Mouse (Mus musculus): ENCODE measurements around the gene Bicd2. TPM values are rescaled to one million over a fixed set of nuclear protein-coding genes. Genes with fewer than 3 reads are reported as not detected.
"Not testable (repeated sequence)": the region's sequence is repeated elsewhere in the genome, so short reads cannot be mapped to it uniquely, and the experiment has no call there.

Bicd2 gene
- polyA plus RNA-seq, 1 experiment from 2014 or later: 26.2 TPM

DNA sequence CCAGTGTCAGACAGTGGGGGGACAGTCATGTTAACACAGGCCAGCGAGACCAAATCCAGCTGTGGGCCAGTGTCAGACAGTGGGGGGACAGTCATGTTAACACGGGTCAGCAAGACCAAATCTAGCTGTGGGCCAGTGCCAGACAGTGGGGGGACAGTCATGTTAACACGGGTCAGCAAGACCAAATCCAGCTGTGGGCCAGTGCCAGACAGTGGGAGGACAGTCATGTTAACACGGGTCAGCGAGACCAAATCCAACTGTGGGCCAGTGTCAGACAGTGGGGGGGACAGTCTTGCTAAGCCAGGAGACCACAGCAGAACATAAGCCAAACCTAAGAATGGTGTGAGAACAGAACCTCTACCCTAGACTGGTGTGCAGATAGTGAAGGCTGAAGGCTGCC lies 29.5 kb downstream of the Bicd2 start:
- 83% methylated on average over 5 of the region's 5 CpGs for WGBS
- Histone ChIP-seq H3K27ac (peak overlapping the region; percentile 67), H3K4me1 (peaks cover 35% of the 10 kb centered on the region), H3K36me3 (replicated peaks) (peaks cover 65% of the 10 kb centered on the region)
- H3K4me3 ChIP-seq; H3K27me3 ChIP-seq (ENCODE audit: poor library complexity, severe bottlenecking); H3K9me3 ChIP-seq; DNase-seq (ENCODE audit: extremely low spot score, low spot score): not testable (repeated sequence)

DNA sequence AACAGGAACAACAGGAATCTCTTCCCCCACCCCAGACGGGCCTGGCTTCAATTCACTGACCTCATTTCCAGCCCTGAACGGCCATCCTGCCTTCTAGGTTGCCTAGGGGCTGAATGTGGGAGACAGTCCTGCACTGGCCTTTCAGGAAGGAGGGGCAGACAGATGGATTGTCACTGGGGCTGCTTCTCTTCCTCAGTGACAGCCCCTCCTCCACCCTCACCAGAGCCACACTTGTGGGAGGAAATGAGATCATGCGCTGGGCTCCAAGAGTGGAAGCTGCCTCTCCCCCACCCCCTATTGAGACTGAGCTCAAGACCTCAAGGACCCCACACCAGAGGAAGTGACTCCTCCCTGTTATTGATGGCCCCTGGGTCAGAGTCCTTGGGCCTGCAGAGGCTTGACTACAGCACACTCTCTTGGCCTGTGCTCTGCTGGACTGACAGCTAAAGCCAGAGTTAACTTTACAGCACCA lies 30.1 kb downstream of the Bicd2 start:
- peaks cover 71% of the 10 kb centered on the region for H3K36me3 ChIP-seq (replicated peaks)
- H3K4me1 ChIP-seq: peaks cover 30% of the 10 kb centered on the region
- H3K27me3 ChIP-seq (ENCODE audit: poor library complexity, severe bottlenecking): no peaks in the 10 kb centered on the region
- no peaks in the 10 kb centered on the region for H3K9me3 ChIP-seq
- WGBS: 68% methylated on average over 3 of the region's 3 CpGs
- peak overlapping the region; percentile 67 for H3K27ac ChIP-seq
- DNase-seq (ENCODE audit: extremely low spot score, low spot score): no peak
- no peak overlapping the region for H3K4me3 ChIP-seq

DNA sequence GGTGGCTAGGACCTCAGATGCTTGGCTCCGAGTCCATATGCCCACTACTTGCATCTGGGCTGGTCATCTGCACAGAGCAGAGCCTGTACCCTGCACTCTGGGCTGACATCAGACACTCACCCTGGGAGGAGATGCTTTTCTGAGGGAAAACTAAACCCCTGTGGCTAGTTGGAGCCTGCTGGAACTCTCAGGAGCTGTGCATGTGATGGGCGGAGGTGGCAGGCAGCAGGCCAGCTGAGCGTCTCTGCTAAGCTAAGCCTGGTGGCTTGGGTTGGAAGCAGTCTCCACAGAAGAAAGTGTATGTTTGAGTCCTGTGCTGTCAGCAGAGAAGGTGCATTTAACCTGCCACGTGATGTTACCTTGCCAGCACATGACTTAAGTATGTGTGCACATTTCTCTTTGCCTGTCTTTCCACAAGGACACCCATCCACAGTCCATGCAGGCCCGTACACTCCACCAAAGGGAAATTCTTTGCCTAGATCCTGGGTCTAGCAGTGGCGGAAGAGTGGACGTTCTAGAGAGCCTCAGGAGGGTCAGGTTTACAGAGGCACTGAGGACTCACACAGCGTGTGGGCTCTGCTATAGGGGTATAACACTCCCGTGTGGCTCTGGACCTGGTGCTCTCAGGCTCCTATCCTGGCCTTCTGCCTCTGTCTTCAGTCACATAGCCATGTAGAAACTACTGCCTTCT lies 31.1 kb downstream of the Bicd2 start:
- Histone ChIP-seq H3K36me3 (replicated peaks) (peaks cover 81% of the 10 kb centered on the region), H3K9me3 (no peaks in the 10 kb centered on the region), H3K4me1 (peaks cover 23% of the 10 kb centered on the region), H3K4me3 (no peak overlapping the region), H3K27me3 (ENCODE audit: poor library complexity, severe bottlenecking) (no peaks in the 10 kb centered on the region), H3K27ac (0 out of 2 replicates have a peak overlapping the region, but pooled peaks have one; percentile 11)
- no peak for DNase-seq (ENCODE audit: extremely low spot score, low spot score)
- 90% methylated on average over 9 of the region's 9 CpGs for WGBS

DNA sequence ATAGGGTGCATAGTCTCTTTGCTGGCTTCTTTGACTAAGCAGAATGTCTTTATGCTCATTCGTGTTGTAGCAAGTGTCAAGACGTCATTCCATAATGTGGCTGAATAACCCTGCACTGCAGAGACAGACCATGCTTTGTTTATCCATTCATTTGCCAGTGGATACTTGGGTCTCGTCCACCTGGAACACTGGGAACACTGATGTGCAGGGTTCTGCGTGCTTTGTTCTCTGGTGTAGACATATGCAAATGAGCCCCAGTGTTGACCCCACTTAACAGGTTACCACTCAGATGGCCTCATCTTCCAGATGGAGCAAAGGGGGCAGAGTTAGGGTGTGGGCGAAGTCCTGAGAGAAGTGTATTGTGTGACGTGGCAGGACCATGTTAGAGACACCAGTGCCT lies 32.9 kb downstream of the Bicd2 start:
- DNase-seq (ENCODE audit: extremely low spot score, low spot score): no peak
- H3K9me3 ChIP-seq: no peaks in the 10 kb centered on the region
- peaks cover 23% of the 10 kb centered on the region for H3K4me1 ChIP-seq
- WGBS: 88% methylated on average over 6 of the region's 6 CpGs
- no peaks in the 10 kb centered on the region for H3K27me3 ChIP-seq (ENCODE audit: poor library complexity, severe bottlenecking)
- H3K4me3 ChIP-seq: no peak overlapping the region
- peaks cover 96% of the 10 kb centered on the region for H3K36me3 ChIP-seq (replicated peaks)
- H3K27ac ChIP-seq: no peak overlapping the region

DNA sequence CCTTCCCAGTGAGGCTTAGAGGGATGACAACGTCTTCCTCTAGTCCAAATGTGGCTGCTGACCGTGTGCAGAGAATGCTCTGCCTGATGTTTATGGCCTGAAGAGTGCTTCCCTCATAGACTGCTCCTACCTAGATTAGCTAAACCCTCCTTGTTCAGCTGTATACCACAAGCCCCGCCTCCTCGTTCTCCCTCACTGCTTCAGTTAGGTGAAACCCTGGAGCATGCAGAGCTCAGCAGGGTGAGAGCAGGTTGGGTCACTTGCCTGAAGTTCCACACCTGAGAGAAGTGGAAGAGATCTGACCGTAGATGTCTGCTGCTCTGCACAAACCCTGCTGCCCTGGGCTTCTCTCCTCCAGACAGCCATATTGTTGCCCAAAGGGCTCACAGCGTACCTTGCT lies 33.3 kb downstream of the Bicd2 start:
- Histone ChIP-seq H3K27ac (no peak overlapping the region), H3K4me3 (no peak overlapping the region), H3K9me3 (no peaks in the 10 kb centered on the region), H3K36me3 (replicated peaks) (peaks cover 96% of the 10 kb centered on the region), H3K27me3 (ENCODE audit: poor library complexity, severe bottlenecking) (no peaks in the 10 kb centered on the region), H3K4me1 (peaks cover 23% of the 10 kb centered on the region)
- no peak for DNase-seq (ENCODE audit: extremely low spot score, low spot score)
- 90% methylated on average over 6 of the region's 6 CpGs for WGBS

DNA sequence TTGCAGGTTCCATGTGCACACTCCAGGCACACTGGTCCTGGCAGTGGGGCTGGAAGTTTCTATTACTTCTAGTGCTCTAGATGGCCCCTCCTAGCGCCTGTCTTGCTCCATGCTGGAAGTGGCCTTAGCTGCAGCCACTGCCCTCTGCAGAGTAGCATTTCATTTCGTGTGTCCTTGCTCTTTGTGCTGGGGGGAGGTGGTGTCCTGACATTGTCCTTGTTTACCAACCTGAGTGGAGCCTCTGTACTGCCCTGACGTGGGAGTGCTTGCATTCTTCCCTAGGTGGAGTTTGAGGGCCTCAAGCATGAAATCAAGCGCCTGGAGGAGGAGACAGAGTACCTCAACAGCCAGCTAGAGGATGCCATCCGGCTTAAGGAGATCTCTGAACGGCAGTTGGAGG lies 36.2 kb downstream of the Bicd2 start:
- no peak for DNase-seq (ENCODE audit: extremely low spot score, low spot score)
- 86% methylated on average over 6 of the region's 6 CpGs for WGBS
- Histone ChIP-seq H3K4me1 (no peaks in the 10 kb centered on the region), H3K27me3 (ENCODE audit: poor library complexity, severe bottlenecking) (no peaks in the 10 kb centered on the region), H3K9me3 (no peaks in the 10 kb centered on the region), H3K4me3 (no peak overlapping the region), H3K36me3 (replicated peaks) (peaks cover 96% of the 10 kb centered on the region), H3K27ac (no peak overlapping the region)

DNA sequence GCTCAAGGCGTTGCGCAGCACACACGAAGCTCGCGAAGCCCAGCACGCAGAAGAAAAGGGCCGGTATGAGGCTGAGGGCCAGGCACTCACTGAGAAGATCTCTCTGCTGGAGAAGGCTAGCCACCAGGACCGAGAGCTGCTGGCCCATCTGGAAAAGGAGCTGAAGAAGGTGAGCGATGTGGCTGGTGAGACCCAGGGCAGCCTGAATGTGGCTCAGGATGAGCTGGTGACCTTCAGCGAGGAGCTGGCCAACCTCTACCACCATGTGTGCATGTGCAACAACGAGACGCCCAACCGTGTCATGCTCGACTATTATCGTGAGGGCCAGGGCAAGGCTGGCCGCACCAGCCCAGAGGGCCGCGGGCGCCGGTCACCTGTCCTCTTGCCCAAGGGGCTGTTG lies 37.9 kb downstream of the Bicd2 start:
- no peak for DNase-seq (ENCODE audit: extremely low spot score, low spot score)
- 96% methylated on average over 20 of the region's 20 CpGs for WGBS
- Histone ChIP-seq H3K36me3 (replicated peaks) (peaks cover 100% of the 10 kb centered on the region), H3K4me1 (no peaks in the 10 kb centered on the region), H3K27ac (no peak overlapping the region), H3K9me3 (no peaks in the 10 kb centered on the region), H3K4me3 (no peak overlapping the region), H3K27me3 (ENCODE audit: poor library complexity, severe bottlenecking) (no peaks in the 10 kb centered on the region)

DNA sequence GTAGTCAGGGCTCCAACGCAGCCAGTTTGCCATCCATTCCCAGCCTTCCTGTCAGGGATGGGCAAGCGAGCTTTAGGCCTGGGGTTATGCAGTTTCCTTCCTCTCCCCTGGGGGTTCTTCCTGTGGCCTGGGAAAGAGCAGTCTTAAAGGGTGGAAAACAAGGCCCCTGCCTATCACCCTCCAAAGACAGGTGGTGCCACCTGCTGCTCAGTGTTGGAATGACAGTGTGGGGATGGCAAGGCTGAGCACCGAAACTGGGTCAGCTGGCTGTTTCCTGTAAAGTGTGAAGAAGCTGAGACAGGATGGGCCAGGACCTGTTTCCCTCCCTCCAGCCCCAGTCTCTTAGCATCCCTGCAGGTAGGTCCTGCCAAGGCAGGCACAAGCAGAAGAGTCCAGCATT lies 39.8 kb downstream of the Bicd2 start:
- Histone ChIP-seq H3K9me3 (no peaks in the 10 kb centered on the region), H3K27ac (no peak overlapping the region), H3K27me3 (ENCODE audit: poor library complexity, severe bottlenecking) (no peaks in the 10 kb centered on the region), H3K4me3 (no peak overlapping the region), H3K4me1 (no peaks in the 10 kb centered on the region), H3K36me3 (replicated peaks) (peaks cover 98% of the 10 kb centered on the region)
- peak; percentile 67 for DNase-seq (ENCODE audit: extremely low spot score, low spot score)
- 36% methylated on average over 3 of the region's 3 CpGs for WGBS

DNA sequence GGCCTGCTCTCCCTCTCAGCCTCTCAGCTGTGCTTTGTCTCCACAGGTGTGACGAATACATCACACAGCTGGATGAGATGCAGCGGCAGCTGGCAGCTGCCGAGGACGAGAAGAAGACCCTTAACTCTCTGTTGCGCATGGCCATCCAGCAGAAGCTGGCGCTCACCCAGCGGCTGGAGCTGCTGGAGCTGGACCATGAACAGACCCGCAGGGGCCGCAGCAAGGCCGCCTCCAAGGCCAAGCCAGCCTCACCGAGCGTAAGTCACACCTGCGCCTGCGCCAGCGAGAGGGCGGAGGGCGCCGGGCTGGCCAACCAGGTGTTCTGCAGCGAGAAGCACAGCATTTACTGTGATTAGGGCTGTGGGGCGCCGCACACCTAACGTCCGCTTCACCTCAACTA lies 41.6 kb downstream of the Bicd2 start:
- Histone ChIP-seq H3K36me3 (replicated peaks) (peaks cover 92% of the 10 kb centered on the region), H3K27me3 (ENCODE audit: poor library complexity, severe bottlenecking) (no peaks in the 10 kb centered on the region), H3K4me1 (no peaks in the 10 kb centered on the region), H3K9me3 (no peaks in the 10 kb centered on the region), H3K27ac (no peak overlapping the region), H3K4me3 (no peak overlapping the region)
- 95% methylated on average over 23 of the region's 23 CpGs for WGBS
- DNase-seq (ENCODE audit: extremely low spot score, low spot score): no peak

DNA sequence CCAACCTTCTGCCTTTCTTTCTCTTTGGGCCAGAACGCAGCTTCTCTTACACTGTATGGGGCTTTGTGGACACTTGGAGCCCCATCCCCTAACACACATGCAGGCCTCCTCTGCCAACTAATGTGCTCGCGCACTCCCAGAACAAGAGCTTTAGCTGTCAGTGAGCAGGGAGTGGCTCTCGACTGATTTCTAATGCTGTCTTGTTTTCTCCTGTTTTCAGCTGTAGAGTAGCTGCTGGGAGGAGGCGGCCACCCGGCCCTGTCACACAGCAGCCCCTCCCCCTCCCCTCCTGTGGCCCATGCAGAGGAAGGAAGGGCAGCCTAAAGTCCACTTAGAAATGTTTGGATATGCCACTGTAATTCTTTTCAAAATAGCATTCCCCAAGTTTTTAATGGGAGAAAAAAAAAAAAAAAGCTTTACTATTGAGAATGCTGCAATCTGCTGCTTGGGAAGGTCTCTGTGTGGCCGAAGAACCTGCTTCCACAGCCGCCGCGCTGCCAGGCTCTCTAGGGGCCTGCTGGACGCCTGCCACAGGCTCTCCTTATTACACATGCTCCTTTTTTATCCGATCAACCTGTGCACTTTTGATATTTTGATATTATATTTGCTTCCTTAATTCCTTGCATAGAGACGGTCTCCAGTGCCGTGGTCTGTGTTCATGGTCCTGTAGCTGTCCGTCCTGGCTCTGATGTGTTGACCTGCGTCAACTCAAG lies 43.5 kb downstream of the Bicd2 start:
- no peak overlapping the region for H3K27ac ChIP-seq
- DNase-seq (ENCODE audit: extremely low spot score, low spot score): no peak
- H3K4me1 ChIP-seq: no peaks in the 10 kb centered on the region
- no peak overlapping the region for H3K4me3 ChIP-seq
- WGBS: 88% methylated on average over 16 of the region's 16 CpGs
- H3K9me3 ChIP-seq: no peaks in the 10 kb centered on the region
- H3K27me3 ChIP-seq (ENCODE audit: poor library complexity, severe bottlenecking): no peaks in the 10 kb centered on the region
- H3K36me3 ChIP-seq (replicated peaks): peaks cover 85% of the 10 kb centered on the region

DNA sequence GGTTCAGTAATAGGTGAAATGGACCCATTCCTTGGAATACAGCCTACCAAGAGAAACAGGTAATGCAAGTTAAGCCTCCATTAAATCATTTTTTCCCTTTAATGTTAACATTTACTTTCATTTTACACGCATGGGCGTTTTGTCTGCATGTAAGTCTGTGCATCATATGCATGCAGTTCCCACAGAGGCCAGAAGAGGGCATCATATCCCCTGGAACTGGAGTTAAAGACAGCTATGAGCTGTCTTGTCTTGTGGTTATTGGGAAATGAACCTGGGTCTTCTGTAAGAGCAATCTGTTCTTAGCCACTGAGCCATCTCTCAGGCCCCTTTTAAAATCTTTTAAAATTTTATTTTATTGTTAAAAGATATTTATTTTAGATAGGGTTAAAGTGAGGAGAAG lies 50.0 kb downstream of the Bicd2 start:
- Histone ChIP-seq H3K4me3 (no peak overlapping the region), H3K4me1 (no peaks in the 10 kb centered on the region), H3K27me3 (ENCODE audit: poor library complexity, severe bottlenecking) (no peaks in the 10 kb centered on the region), H3K9me3 (0 out of 2 replicates have a peak, but pooled peaks cover 3% of the 10 kb centered on the region), H3K36me3 (replicated peaks) (peaks cover 38% of the 10 kb centered on the region), H3K27ac (no peak overlapping the region)
- WGBS: 96% methylated on average over 2 of the region's 2 CpGs
- DNase-seq (ENCODE audit: extremely low spot score, low spot score): no peak

DNA sequence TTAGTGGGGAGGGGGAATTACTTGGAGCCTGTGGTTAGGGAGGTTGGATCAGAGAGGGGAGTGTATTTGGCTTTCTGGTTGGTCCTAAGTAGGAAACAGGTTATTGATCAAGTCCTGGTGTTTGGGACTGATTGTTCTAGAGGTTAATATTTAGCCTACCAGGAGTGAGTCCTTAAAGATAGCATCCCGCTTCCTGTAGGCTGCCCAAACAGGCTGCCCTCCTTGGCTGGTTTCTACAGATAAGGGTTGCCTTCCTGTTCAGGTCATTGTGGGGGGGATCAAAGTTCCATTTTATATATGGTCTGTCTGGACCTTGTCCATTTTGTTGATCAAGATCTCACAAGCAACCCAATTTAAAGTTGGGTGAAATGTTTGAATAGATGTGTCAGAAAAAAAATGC lies 52.2 kb downstream of the Bicd2 start:
- Histone ChIP-seq H3K4me3 (no peak overlapping the region), H3K36me3 (replicated peaks) (peaks cover 27% of the 10 kb centered on the region), H3K27ac (no peak overlapping the region), H3K27me3 (ENCODE audit: poor library complexity, severe bottlenecking) (no peaks in the 10 kb centered on the region), H3K4me1 (no peaks in the 10 kb centered on the region), H3K9me3 (0 out of 2 replicates have a peak, but pooled peaks cover 3% of the 10 kb centered on the region)
- 86% methylated on average over 1 of the region's 1 CpGs for WGBS
- DNase-seq (ENCODE audit: extremely low spot score, low spot score): no peak

DNA sequence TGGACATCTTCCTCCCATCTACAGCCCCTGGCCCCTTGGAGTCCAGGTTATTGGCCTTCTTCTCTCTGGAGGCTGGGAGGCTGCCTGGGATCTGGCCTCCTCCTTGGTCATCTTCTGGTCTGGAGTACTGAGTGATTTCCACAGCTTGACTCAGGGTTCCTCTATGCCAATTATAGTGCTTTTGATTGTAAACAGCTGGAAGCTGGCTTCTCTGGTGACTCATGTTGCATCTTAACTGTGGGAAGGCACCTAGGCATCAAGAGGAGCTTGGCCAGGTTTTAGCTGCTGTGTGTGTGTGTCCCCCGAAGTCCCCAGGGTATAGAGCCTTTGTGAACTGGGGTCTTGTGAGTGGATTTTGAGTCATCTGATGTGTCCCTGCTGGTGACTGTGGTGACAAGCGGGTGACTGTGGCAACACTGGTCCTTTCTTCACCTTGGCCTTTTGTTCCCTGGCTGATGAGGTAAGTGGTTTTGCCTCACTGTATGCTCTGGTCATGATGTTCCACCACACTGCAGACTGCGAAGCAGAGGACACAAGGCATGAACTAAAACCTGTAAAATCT lies 53.6 kb downstream of the Bicd2 start:
- Histone ChIP-seq H3K36me3 (replicated peaks) (peaks cover 15% of the 10 kb centered on the region), H3K27ac (no peak overlapping the region), H3K4me1 (no peaks in the 10 kb centered on the region), H3K27me3 (ENCODE audit: poor library complexity, severe bottlenecking) (no peaks in the 10 kb centered on the region), H3K9me3 (peaks cover 7% of the 10 kb centered on the region; the same call in 1 of the 2 replicates), H3K4me3 (no peak overlapping the region)
- no peak for DNase-seq (ENCODE audit: extremely low spot score, low spot score)
- 92% methylated on average over 3 of the region's 3 CpGs for WGBS

Data from forebrain, embryonic 10.5 days (tissue).